Mouse (Mus musculus) MEL (cell line): ENCODE measurements around the gene Rmnd5b. TPM values are rescaled to one million over a fixed set of nuclear protein-coding genes. Genes with fewer than 3 reads are reported as not detected.

Source experiments
- DNase-seq: peaks from one replicate; pipeline ENCODE4 v3.0.0; 2011; ENCODE audit warnings: low read depth, low spot score
- H3K27ac ChIP-seq: 2 replicates; pipeline ENCODE4 v1.5.1; 2012; ENCODE audit warnings: low read depth, mild to moderate bottlenecking, control low read depth, low read length, moderate library complexity; ENCODE audit not compliant: control insufficient read depth
- H3K27me3 ChIP-seq, 2 experiments: fragments of 150-350 bp in 1 of 2; sonication (generic) in 1 of 2; 2 replicates each; pipeline ENCODE4 v1.6.1; 2012; ENCODE audit warnings: low read length in 2 of 2, mild to moderate bottlenecking in 2 of 2, improper control_type of control experiment in 1 of 2, moderate library complexity in 1 of 2; ENCODE audit not compliant: insufficient read depth in 2 of 2, control insufficient read depth in 1 of 2
- H3K36me3 ChIP-seq, 2 experiments: 2 replicates each; pipeline ENCODE4 v1.6.1; 2012 to 2014; ENCODE audit warnings: low read length in 2 of 2, improper control_type of control experiment in 1 of 2, inconsistent platforms in 1 of 2, mild to moderate bottlenecking in 1 of 2; ENCODE audit not compliant: insufficient read depth in 2 of 2, control insufficient read depth in 1 of 2
- H3K4me1 ChIP-seq, 2 experiments: fragments of 150-350 bp in 1 of 2; sonication (generic) in 1 of 2; 2 replicates each; pipeline ENCODE4 v1.6.1; 2012; ENCODE audit warnings: low read length in 2 of 2, improper control_type of control experiment in 1 of 2, mild to moderate bottlenecking in 1 of 2; ENCODE audit not compliant: insufficient read depth in 2 of 2, control insufficient read depth in 1 of 2
- H3K4me3 ChIP-seq, 2 experiments: fragments of 150-350 bp in 1 of 2; sonication (generic) in 1 of 2; 2 replicates each; pipeline ENCODE4 v1.5.1; 2012; ENCODE audit warnings: low read depth in 2 of 2, low read length in 2 of 2, mild to moderate bottlenecking in 2 of 2, moderate library complexity in 2 of 2, control low read depth in 1 of 2, improper control_type of control experiment in 1 of 2; ENCODE audit not compliant: control insufficient read depth in 1 of 2, insufficient read depth in 1 of 2
- H3K79me2 ChIP-seq: 2 replicates; pipeline ENCODE4 v1.6.1; 2012; ENCODE audit warnings: mild to moderate bottlenecking, low read length, moderate library complexity; ENCODE audit not compliant: control insufficient read depth, poor library complexity, insufficient read depth
- H3K9ac ChIP-seq: 2 replicates; pipeline ENCODE4 v1.6.1; 2012; ENCODE audit warnings: low read depth, mild to moderate bottlenecking, control low read depth, low read length, moderate library complexity; ENCODE audit not compliant: control insufficient read depth, poor library complexity, severe bottlenecking
- H3K9me3 ChIP-seq: fragments of 150-350 bp; sonication (generic); replicated peaks from 2 replicates; pipeline ENCODE4 v1.6.1; 2012; ENCODE audit warnings: mild to moderate bottlenecking, low read length, improper control_type of control experiment, moderate library complexity; ENCODE audit not compliant: insufficient read depth
- CHD1 ChIP-seq: IDR thresholded peaks from 2 replicates; pipeline ENCODE4 v1.6.1; 2012; ENCODE audit warnings: low read depth, mild to moderate bottlenecking, inconsistent platforms, low read length, improper control_type of control experiment
- CTCF ChIP-seq, 3 experiments: IDR thresholded peaks in 2 of 3; conservative IDR thresholded peaks in 1 of 3; 2 replicates each; pipeline ENCODE4 v1.5.1; 2011 to 2012; ENCODE audit warnings: low read length in 3 of 3, low read depth in 2 of 3, mild to moderate bottlenecking in 2 of 3, improper control_type of control experiment in 1 of 3, inconsistent platforms in 1 of 3, mixed read lengths in 1 of 3, moderate library complexity in 1 of 3; ENCODE audit not compliant: control insufficient read depth in 1 of 3, insufficient read depth in 1 of 3, poor library complexity in 1 of 3, severe bottlenecking in 1 of 3
- E2F4 ChIP-seq: IDR thresholded peaks from 2 replicates; pipeline ENCODE4 v1.6.1; 2011; ENCODE audit warnings: low read depth, low read length, improper control_type of control experiment, borderline replicate concordance
- ELF1 ChIP-seq: IDR thresholded peaks from 2 replicates; pipeline ENCODE4 v1.6.1; 2014; ENCODE audit warnings: low read depth, mild to moderate bottlenecking, inconsistent platforms, low read length, improper control_type of control experiment, moderate library complexity
- HCFC1 ChIP-seq: IDR thresholded peaks from 2 replicates; pipeline ENCODE4 v1.6.1; 2012; ENCODE audit warnings: low read depth, mild to moderate bottlenecking, inconsistent platforms, low read length, improper control_type of control experiment, moderate library complexity
- KAT2A ChIP-seq: conservative IDR thresholded peaks from 2 replicates; pipeline ENCODE4 v1.6.1; 2012; ENCODE audit warnings: low read depth, low read length, improper control_type of control experiment, inconsistent platforms
- MAFK ChIP-seq: IDR thresholded peaks from 2 replicates; pipeline ENCODE4 v1.6.1; 2011; ENCODE audit warnings: low read depth, mild to moderate bottlenecking, low read length, improper control_type of control experiment, borderline replicate concordance
- MXI1 ChIP-seq: IDR thresholded peaks from 2 replicates; pipeline ENCODE4 v1.6.1; 2011; ENCODE audit warnings: mild to moderate bottlenecking, low read depth, low read length, improper control_type of control experiment
- MYB ChIP-seq: IDR thresholded peaks from 2 replicates; pipeline ENCODE4 v1.6.1; 2011; ENCODE audit warnings: mild to moderate bottlenecking, low read depth, low read length, improper control_type of control experiment
- NRF1 ChIP-seq: IDR thresholded peaks from 2 replicates; pipeline ENCODE4 v1.6.1; 2014; ENCODE audit warnings: low read depth, mild to moderate bottlenecking, inconsistent platforms, low read length, improper control_type of control experiment, moderate library complexity; ENCODE audit not compliant: poor library complexity, insufficient read depth, severe bottlenecking
- POLR2A ChIP-seq, 2 experiments: IDR thresholded peaks; 2 replicates each; pipeline ENCODE4 v1.6.1; 2011 to 2012; ENCODE audit warnings: low read length in 2 of 2, mild to moderate bottlenecking in 2 of 2, control low read depth in 1 of 2, improper control_type of control experiment in 1 of 2, low read depth in 1 of 2, moderate library complexity in 1 of 2; ENCODE audit not compliant: control insufficient read depth in 1 of 2, insufficient read depth in 1 of 2, poor library complexity in 1 of 2
- POLR2AphosphoS2 ChIP-seq: IDR thresholded peaks from 2 replicates; pipeline ENCODE4 v1.6.1; 2011; ENCODE audit warnings: low read length, improper control_type of control experiment
- RCOR1 ChIP-seq: IDR thresholded peaks from 2 replicates; pipeline ENCODE4 v1.6.1; 2012; ENCODE audit warnings: low read depth, mild to moderate bottlenecking, inconsistent platforms, low read length, improper control_type of control experiment
- SIN3A ChIP-seq: IDR thresholded peaks from 2 replicates; pipeline ENCODE4 v1.6.1; 2012; ENCODE audit warnings: low read length, improper control_type of control experiment, inconsistent platforms
- SMC3 ChIP-seq: IDR thresholded peaks from 2 replicates; pipeline ENCODE4 v1.6.1; 2011; ENCODE audit warnings: low read depth, low read length, improper control_type of control experiment
- TBP ChIP-seq: IDR thresholded peaks from 2 replicates; pipeline ENCODE4 v1.8.0; 2011; ENCODE audit warnings: low read depth, low read length, improper control_type of control experiment
- TCF12 ChIP-seq: IDR thresholded peaks from 2 replicates; pipeline ENCODE4 v1.6.1; 2014; ENCODE audit warnings: low read depth, mild to moderate bottlenecking, inconsistent platforms, low read length, improper control_type of control experiment, moderate library complexity
- UBTF ChIP-seq: IDR thresholded peaks from 2 replicates; pipeline ENCODE4 v1.6.1; 2012; ENCODE audit warnings: low read depth, mild to moderate bottlenecking, inconsistent platforms, low read length, improper control_type of control experiment, moderate library complexity, borderline replicate concordance; ENCODE audit not compliant: insufficient read depth
- USF2 ChIP-seq, 2 experiments: IDR thresholded peaks; 2 replicates each; pipeline ENCODE4 v1.6.1; 2011 to 2012; ENCODE audit warnings: improper control_type of control experiment in 2 of 2, low read length in 2 of 2, borderline replicate concordance in 1 of 2, inconsistent platforms in 1 of 2, low read depth in 1 of 2, mild to moderate bottlenecking in 1 of 2; ENCODE audit not compliant: insufficient read depth in 1 of 2
- ZC3H11A ChIP-seq: IDR thresholded peaks from 2 replicates; pipeline ENCODE4 v1.6.1; 2012; ENCODE audit warnings: low read depth, mild to moderate bottlenecking, inconsistent platforms, low read length, improper control_type of control experiment
- ZMIZ1 ChIP-seq: IDR thresholded peaks from 2 replicates; pipeline ENCODE4 v1.6.1; 2012; ENCODE audit warnings: low read depth, mild to moderate bottlenecking, inconsistent platforms, low read length, improper control_type of control experiment, moderate library complexity
- ZNF384 ChIP-seq: IDR thresholded peaks from 2 replicates; pipeline ENCODE4 v1.6.1; 2012; ENCODE audit warnings: low read depth, mild to moderate bottlenecking, inconsistent platforms, low read length, improper control_type of control experiment
- polyA plus RNA-seq, 2 experiments: library from polyadenylated mRNA; stranded (reverse) in 1 of 2; unstranded in 1 of 2; fragments of >175 nt in 1 of 2; fragments of >200 nt in 1 of 2; gene quantifications; 2 replicates each; pipeline versions ENCODE4 v1.2.1 to v1.2.4; 2012; ENCODE audit warnings: low replicate concordance in 2 of 2, low read depth in 1 of 2; ENCODE audit not compliant: insufficient read length in 2 of 2, insufficient read depth in 1 of 2, missing spikeins in 1 of 2
- total RNA-seq: library from RNA; depleted of rRNA; stranded (reverse); fragments of 300-350 nt; gene quantifications from 2 replicates; pipeline ENCODE4 v1.2.3, GENCODE M21; 2012

Gene Rmnd5b
- total and polyA plus RNA-seq, 3 experiments, result 52.5 to 63.0 TPM; not detected in 1

DNA sequence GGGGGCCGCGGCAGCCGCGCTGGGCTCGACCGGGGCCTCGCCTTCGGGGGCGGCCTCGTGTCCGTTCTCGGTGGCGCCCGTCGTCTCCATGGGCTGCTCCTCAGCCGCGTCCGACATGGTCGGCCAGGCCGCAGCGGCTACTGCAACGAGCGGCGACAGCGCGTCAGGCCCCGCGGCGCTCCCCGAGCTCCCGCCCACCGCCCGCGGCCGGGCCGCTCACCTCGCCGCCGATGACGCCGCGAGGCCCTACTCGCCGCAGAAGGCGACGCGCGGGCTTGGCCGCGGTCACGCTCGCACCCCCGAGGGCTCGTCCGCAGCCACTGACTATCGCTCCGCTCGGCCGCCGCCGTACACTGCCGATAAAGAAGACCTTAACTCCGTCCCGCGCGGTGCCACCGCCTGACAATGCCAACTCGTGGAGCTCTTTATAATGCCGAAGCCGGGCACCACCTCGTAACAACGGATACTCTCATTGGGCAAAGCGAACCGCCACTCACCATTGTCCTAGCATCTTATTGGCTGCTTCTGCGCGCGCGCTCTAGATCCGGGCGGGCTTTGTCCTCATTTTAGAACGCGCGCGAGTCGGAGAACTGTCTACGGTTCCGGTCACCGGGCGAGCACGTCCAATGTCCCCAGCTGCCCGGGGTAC is 29.1 kb downstream of the Rmnd5b start, which contains the start of gene Hnrnpab (continued):
- 0 out of 6 replicates have a peak, but pooled peaks of 1 of the 3 experiments have one; percentile 16 for TF ChIP-seq CTCF (IDR thresholded peaks at IDR 0.05 in 2 of 3, conservative IDR thresholded peaks at IDR 0.05 in 1 of 3; ENCODE audit: control insufficient read depth in 1 of 3, insufficient read depth in 1 of 3, low read depth in 2 of 3, low read length in 3 of 3, poor library complexity in 1 of 3, severe bottlenecking in 1 of 3)
- peak; percentile 90 for TF ChIP-seq MXI1
- no peak for TF ChIP-seq ZNF384
- TF ChIP-seq SMC3, result 0 out of 2 replicates have a peak, but pooled peaks have one; percentile 5
- TF ChIP-seq, all 39 proteins: peak for 22

DNA sequence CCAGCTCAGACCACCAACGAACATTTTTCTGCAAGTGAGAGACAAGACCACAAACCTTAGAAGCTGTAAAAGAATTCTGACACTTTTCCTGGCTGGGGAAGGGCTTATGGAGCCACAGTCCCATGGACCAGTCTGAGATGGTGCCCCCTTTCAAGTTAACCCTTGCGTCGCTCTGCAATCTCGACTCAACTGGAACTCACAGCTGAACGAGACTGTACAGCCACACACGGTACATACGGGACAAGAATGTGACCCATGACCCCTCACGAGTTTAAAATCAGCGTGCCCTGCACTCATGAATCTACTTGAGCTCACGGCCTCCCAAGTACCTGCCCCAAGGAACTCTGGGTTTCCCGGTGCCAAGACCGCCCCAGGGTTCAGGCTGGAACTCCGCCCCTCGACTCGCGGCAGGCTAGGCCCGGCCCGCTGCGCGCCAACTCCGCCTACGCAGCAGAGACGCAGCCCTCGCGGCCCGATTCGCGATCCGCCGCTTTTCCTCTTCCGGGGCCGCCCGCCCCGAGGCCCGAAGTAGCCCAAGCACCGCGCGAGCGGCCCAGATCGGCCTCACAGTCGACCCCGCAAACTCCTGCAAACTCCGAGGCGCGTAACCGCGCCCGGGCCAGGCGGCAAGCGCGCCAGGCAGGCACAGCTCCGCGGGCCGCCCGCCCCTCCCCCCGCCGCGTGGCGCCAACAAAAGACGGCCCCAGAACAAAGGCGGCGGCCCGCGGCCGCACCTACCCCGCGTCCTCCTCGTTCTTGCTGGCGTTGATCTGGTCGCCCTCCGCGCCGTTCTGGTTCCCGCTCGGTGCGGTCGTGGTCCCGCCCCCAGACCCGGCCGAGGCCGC is 29.9 kb downstream of the Rmnd5b start:
- TF ChIP-seq POLR2A (IDR thresholded peaks at IDR 0.05; ENCODE audit: control insufficient read depth in 1 of 2, insufficient read depth in 1 of 2, low read depth in 1 of 2, low read length in 2 of 2, poor library complexity in 1 of 2), result peak in 1 of 2 experiments; percentile 21; a peak in 1 of 4 replicates
- TF ChIP-seq USF2 (IDR thresholded peaks at IDR 0.05; ENCODE audit: borderline replicate concordance in 1 of 2, insufficient read depth in 1 of 2, low read depth in 1 of 2, low read length in 2 of 2), result no peak
- TF ChIP-seq MXI1, result peak; percentile 81
- TF ChIP-seq MYB, result no peak
- TF ChIP-seq TCF12, result peak; percentile 42; the same call in 1 of the 2 replicates
- TF ChIP-seq TBP, result peak; percentile 11; the same call in 1 of the 2 replicates
- no peak for TF ChIP-seq MAFK
- peak; percentile 69; the same call in 1 of the 2 replicates for TF ChIP-seq E2F4
- peak; percentile 73 for TF ChIP-seq SIN3A
- peak; percentile 61 for TF ChIP-seq ELF1
- TF ChIP-seq CHD1, result peak; percentile 96
- TF ChIP-seq NRF1, result peak; percentile 69
- 0 out of 2 replicates have a peak, but pooled peaks have one; percentile 56 for TF ChIP-seq POLR2AphosphoS2
- no peak for TF ChIP-seq ZC3H11A
- TF ChIP-seq HCFC1, result peak; percentile 68
- no peak for TF ChIP-seq RCOR1
- TF ChIP-seq KAT2A, result peak; percentile 14; the same call in 1 of the 2 replicates
- TF ChIP-seq SMC3, result no peak; the same call in 1 of the 2 replicates
- TF ChIP-seq ZMIZ1, result peak; percentile 18; the same call in 1 of the 2 replicates
- TF ChIP-seq UBTF, result 0 out of 2 replicates have a peak, but pooled peaks have one; percentile 51
- peak overlapping the region; percentile 87 for H3K27ac ChIP-seq
- DNase-seq, result peak; percentile 89
- H3K9ac ChIP-seq, result peak overlapping the region; percentile 94
- H3K4me1 ChIP-seq, result peaks cover 5 to 30% of the 10 kb centered on the region in 2 experiments
- no peaks in the 10 kb centered on the region for H3K9me3 ChIP-seq
- peaks cover 49% of the 10 kb centered on the region for H3K79me2 ChIP-seq
- peaks cover 29 to 60% of the 10 kb centered on the region in 2 experiments for H3K36me3 ChIP-seq
- peak overlapping the region; percentile 77 to 88 for H3K4me3 ChIP-seq
- H3K27me3 ChIP-seq, result no peaks in the 10 kb centered on the region
